Mouse (Mus musculus) adrenal gland, adult 18-20 months (tissue): ENCODE measurements around the gene Tjp1. TPM values are rescaled to one million over a fixed set of nuclear protein-coding genes. Genes with fewer than 3 reads are reported as not detected.

ENCODE experiments used
- DNase-seq, 2 experiments: peaks; one replicate each; pipeline ENCODE4 v3.0.0; 2021 to 2022; ENCODE audit warnings: low spot score in 2 of 2
- total RNA-seq, 2 experiments: library from RNA; stranded (reverse); gene quantifications; 1 replicate in 1 of 2; 2 replicates in 1 of 2; pipeline ENCODE4 v1.2.3; 2021

Tjp1 gene
- total RNA-seq, 2 experiments from 2014 or later: 62.4 to 78.5 TPM

DNA sequence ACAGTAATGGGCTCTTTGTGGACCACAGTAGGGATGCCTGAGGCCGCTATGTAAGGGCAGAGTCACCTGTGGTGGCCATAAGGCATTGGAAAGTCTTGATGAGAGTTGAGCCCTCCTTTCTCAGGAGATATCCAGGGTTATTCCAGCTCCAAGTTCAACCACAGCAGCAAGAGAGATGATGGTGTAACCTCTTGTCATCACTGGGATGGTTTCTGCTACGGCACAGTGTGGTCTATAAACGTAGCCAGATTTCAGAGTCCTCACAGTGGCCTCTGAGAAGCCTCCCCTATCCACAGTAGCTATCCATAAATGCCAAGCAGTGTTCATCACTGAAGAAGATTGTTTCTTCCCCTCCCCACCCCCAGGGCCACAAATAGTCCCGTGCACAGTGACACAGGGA, 251.8 kb downstream of the Tjp1 start:
- DNase-seq: no peak

DNA sequence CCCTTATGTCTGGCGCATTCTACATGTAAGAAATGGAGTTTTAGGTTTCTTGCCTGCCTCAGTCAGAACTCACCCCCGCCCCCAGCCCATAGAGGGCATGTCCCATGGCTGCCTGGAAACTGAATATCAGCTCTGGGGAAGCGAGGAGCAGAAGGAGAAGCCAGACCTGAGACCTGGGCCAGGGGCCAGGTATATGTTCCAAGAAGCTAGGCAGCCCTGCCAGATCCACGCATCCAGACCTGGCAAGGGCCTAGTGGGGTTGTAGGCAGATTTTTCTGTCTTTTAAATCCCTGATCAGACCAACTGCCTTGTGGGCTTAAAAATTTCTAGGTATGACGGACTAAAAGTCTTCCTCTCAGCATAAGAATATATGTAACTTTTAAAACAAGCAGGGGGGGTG, 253.4 kb downstream of the Tjp1 start:
- DNase-seq: no peak

DNA sequence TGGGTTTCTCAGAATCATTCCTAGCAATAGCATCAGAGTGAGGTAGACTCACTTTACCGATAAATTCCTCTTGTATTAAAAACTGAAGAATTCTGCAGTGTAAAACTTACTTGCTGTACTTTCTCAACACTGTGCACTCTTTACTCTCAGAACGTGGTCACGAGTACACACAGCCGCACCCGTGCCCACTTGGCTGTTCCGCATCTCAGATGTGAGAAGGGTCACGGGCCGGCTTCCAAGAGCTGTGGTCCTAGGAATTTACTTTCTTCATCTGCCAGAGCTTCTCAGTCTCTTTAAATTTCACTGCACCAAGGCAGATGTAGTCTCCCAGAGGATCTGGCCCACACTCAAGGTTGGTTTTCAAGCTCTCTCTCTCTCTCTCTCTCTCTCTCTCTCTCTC, 277.9 kb downstream of the Tjp1 start:
- no peak for DNase-seq

Other genes with a start within 250 kb of the Tjp1 start
- gene Tarsl2, start 117.1 kb upstream of the Tjp1 start, total RNA-seq: 10 to 100 TPM; 12.7 to 18.1 TPM
- gene Tm2d3, start 163.4 kb upstream of the Tjp1 start, total RNA-seq: 10 to 100 TPM; 62.5 to 66.5 TPM